Mouse (Mus musculus) T-helper 17 cell (primary cell): ENCODE measurements around the gene Prps1l3.

Experiments used
- in situ Hi-C, 2 experiments: fragments of 300-600 bp; cut with MboI, MseI; formaldehyde crosslinking; loops; 1 replicate in 1 of 2; 2 replicates in 1 of 2; pipeline ENCODE4 v1.15.1; 2025; ENCODE audit warnings: high pct_unique_total_duplicates in 2 of 2

The Prps1l3 gene

GRCm38 (mm10) chr12:57231085-57231875 lies 1.1 kb downstream of the Prps1l3 start:
- in situ Hi-C loops = no loop called here

GRCm38 (mm10) chr12:57233386-57233785 lies 3.2 kb downstream of the Prps1l3 start:
- in situ Hi-C loops = no loop called here

GRCm38 (mm10) chr12:57243671-57244495 lies 13.7 kb downstream of the Prps1l3 start:
- in situ Hi-C loops = loop anchor here in 1 of 2 experiments (10.0 kb wide), 1 partner anchor 1971 kb away; the partner anchor contains the start of gene Fbxo33

- in situ Hi-C loops = loop anchor here (25.0 kb wide), 2 partner anchors 279 to 1679 kb away; partner anchors contain the start of gene Foxa1 (in 1 of the 2)
These were observed 28.4 kb downstream of the Prps1l3 start for GRCm38 (mm10) chr12:57258572-57258971.

- in situ Hi-C loops = loop anchor here in 1 of 2 experiments (25.0 kb wide), 1 partner anchor 512 kb away; no protein-coding TSS in a partner anchor
These were observed 45.2 kb downstream of the Prps1l3 start for GRCm38 (mm10) chr12:57275456-57275855.

- in situ Hi-C loops = loop anchor here (10.0 to 25.0 kb wide), 2 partner anchors 253 to 506 kb away; no protein-coding TSS in a partner anchor
These were observed 51.2 kb downstream of the Prps1l3 start for GRCm38 (mm10) chr12:57281155-57282114.

- in situ Hi-C loops = loop anchor here (10.0 to 25.0 kb wide), 2 partner anchors 249 to 502 kb away; no protein-coding TSS in a partner anchor
These were observed 55.3 kb downstream of the Prps1l3 start for GRCm38 (mm10) chr12:57285303-57286059.
